Mouse (Mus musculus) liver, embryonic 14.5 days (tissue): ENCODE results near the gene 4930548H24Rik. TPM values are rescaled to one million over a fixed set of nuclear protein-coding genes. Genes with fewer than 3 reads are reported as not detected.
A peak's percentile ranks its signal among the peaks of the same experiment; 100 is the strongest.

Source experiments
- ATAC-seq: fragments of 200-750 bp; cut with Nextera tagmentation; 2 replicates; pipeline ENCODE4 v1.8.0; 2017; ENCODE audit warnings: moderate number of reproducible peaks, mild to moderate bottlenecking, moderate library complexity; ENCODE audit not compliant: insufficient read depth
- DNase-seq, 3 experiments: peaks; one replicate each; pipeline ENCODE4 v3.0.0-alpha.2; 2012 to 2013; ENCODE audit warnings: low read depth in 3 of 3, low spot score in 3 of 3
- H3K27ac ChIP-seq: fragments of 300-500 bp; sonication (generic); 2 replicates; pipeline ENCODE4 v1.5.1; 2014; ENCODE audit warnings: moderate library complexity, mild to moderate bottlenecking, control low read depth, inconsistent platforms
- H3K27me3 ChIP-seq: fragments of 300-500 bp; sonication (generic); 2 replicates; pipeline ENCODE4 v1.6.1; 2014; ENCODE audit warnings: mild to moderate bottlenecking, low read length, moderate library complexity; ENCODE audit not compliant: control insufficient read depth, insufficient read depth
- H3K36me3 ChIP-seq: fragments of 300-500 bp; sonication (generic); replicated peaks from 2 replicates; pipeline ENCODE4 v1.6.1; 2014; ENCODE audit warnings: low read depth; ENCODE audit not compliant: control insufficient read depth, insufficient read depth
- H3K4me1 ChIP-seq, 2 experiments: fragments of 200-500 bp in 1 of 2; fragments of 300-500 bp in 1 of 2; sonication (generic) in 1 of 2; replicated peaks; 2 replicates each; pipeline ENCODE4 v1.6.1; 2012 to 2014; ENCODE audit warnings: antibody characterized with exemption in 1 of 2, inconsistent platforms in 1 of 2, low read length in 1 of 2; ENCODE audit not compliant: control insufficient read depth in 2 of 2, insufficient read depth in 2 of 2
- H3K4me2 ChIP-seq: fragments of 300-500 bp; sonication (generic); 2 replicates; pipeline ENCODE4 v1.6.1; 2014; ENCODE audit warnings: low read depth, mild to moderate bottlenecking, control low read depth, moderate library complexity
- H3K4me3 ChIP-seq, 2 experiments: fragments of 200-500 bp in 1 of 2; fragments of 300-500 bp in 1 of 2; sonication (generic) in 1 of 2; 2 replicates each; pipeline ENCODE4 v1.5.1; 2012 to 2014; ENCODE audit warnings: low read depth in 2 of 2, low read length in 2 of 2, mild to moderate bottlenecking in 2 of 2, control low read depth in 1 of 2, inconsistent platforms in 1 of 2, moderate library complexity in 1 of 2; ENCODE audit not compliant: insufficient read depth in 1 of 2
- H3K9ac ChIP-seq: fragments of 300-500 bp; sonication (generic); replicated peaks from 2 replicates; pipeline ENCODE4 v1.6.1; 2014; ENCODE audit warnings: mild to moderate bottlenecking, control low read depth, moderate library complexity
- H3K9me3 ChIP-seq: fragments of 300-500 bp; sonication (generic); 2 replicates; pipeline ENCODE4 v1.6.1; 2016; ENCODE audit warnings: low read length, mixed read lengths; ENCODE audit not compliant: control insufficient read depth
- CTCF ChIP-seq: IDR thresholded peaks from 2 replicates; pipeline ENCODE4 v1.5.1; 2016; ENCODE audit warnings: antibody characterized with exemption, low read depth, control low read depth
- EP300 ChIP-seq: IDR thresholded peaks from 2 replicates; pipeline ENCODE4 v1.6.1; 2016; ENCODE audit warnings: antibody characterized with exemption, low read depth
- whole genome bisulfite sequencing: fragments of 180-500 bp; shearing (Covaris S2); extraction: QIAGEN DNeasy Blood & Tissue Kit; methylation state at CpG from one replicate; pipeline ENCODE4 v1.1.7; 2014; ENCODE audit not compliant: insufficient replicate concordance; 5-methylcytosine and 5-hydroxymethylcytosine counted together
- polyA plus RNA-seq, 2 experiments: library from polyadenylated mRNA; depleted of rRNA in 1 of 2; stranded (reverse) in 1 of 2; unstranded in 1 of 2; fragments of >200 nt; fragmentation: Nextera tagmentation in 1 of 2; extraction: Ambion mirVana in 1 of 2; gene quantifications; 2 replicates each; pipeline versions ENCODE4 v1.2.1 to v1.2.3; 2012 to 2014

Gene 4930548H24Rik
- 0.02 TPM in 1 of 2 replicates, not detected in the other for polyA plus RNA-seq (2012; rRNA removed)
- not detected in 2 replicates for polyA plus RNA-seq (2014; fragmentation: Nextera tagmentation; extraction: Ambion mirVana)

DNA sequence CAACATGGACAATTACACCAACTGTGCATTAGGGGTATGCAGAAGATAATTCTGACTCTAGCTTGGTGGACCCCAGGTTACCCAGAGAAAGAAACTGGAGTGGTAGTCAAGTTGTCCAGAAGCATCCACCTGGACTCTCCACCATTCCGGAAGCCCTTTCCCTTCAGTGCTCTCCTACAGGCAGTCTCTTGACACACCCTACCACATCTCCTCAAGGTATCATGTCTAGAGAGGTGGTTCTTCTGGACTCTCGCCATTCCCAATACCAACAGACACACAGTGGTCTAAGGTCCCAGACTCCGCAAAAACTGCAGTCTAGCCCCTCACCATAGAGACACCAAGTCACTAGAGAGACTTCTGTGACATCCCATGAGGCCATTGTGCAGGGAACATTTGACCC is at the start of gene 4930548H24Rik:
Gene 4930548H24Rik (plus strand): TSS at position 301 of the 400 bp plus-strand sequence.
- DNase-seq (no peak), ATAC-seq (no peak)
- TF ChIP-seq CTCF (no peak), EP300 (no peak)
- Histone ChIP-seq H3K4me1 (no peaks in the 10 kb centered on the region), H3K4me3 (no peak within 1 kb of the TSS), H3K27ac (no peak within 1 kb of the TSS), H3K9ac (no peak within 1 kb of the TSS), H3K4me2 (no peak within 1 kb of the TSS), H3K36me3 (peaks cover 2% of the 10 kb centered on the region), H3K27me3 (no peaks in the 10 kb centered on the region), H3K9me3 (no peaks in the 10 kb centered on the region)
- 80% methylated on average over 3 of the region's 3 CpGs for WGBS

DNA sequence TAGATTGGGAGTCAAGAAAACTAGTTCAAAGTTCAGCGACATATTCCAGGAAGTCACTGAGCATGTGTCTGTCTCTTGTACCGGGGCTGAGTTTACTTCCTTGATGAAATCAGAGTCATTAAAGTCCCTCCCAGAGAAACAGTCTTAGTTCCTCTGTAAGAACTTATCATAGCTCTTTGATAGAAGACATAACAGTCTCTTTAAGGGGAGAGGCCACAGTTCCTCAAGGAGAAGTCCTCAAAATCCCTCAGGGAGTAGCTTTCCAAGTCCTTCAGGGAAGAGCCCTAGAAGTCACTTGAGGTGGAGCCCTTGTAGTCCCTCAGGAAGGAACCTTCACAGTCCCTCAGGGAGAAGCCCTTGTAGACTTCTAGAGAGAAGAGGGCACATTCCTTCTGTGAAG is 34.2 kb upstream of the 4930548H24Rik start:
- Histone ChIP-seq H3K27ac (no peak overlapping the region), H3K36me3 (no peaks in the 10 kb centered on the region), H3K9me3 (no peaks in the 10 kb centered on the region), H3K9ac (no peak overlapping the region; the same call in 1 of the 2 replicates), H3K4me3 (no peak overlapping the region), H3K27me3 (no peaks in the 10 kb centered on the region), H3K4me2 (no peak overlapping the region), H3K4me1 (peaks cover 0 to 10% of the 10 kb centered on the region in 2 experiments; a peak in 3 of 4 replicates)
- WGBS = 33% methylated on average over 2 of the region's 2 CpGs
- no peak for DNase-seq
- no peak for ATAC-seq
- TF ChIP-seq EP300 = no peak

DNA sequence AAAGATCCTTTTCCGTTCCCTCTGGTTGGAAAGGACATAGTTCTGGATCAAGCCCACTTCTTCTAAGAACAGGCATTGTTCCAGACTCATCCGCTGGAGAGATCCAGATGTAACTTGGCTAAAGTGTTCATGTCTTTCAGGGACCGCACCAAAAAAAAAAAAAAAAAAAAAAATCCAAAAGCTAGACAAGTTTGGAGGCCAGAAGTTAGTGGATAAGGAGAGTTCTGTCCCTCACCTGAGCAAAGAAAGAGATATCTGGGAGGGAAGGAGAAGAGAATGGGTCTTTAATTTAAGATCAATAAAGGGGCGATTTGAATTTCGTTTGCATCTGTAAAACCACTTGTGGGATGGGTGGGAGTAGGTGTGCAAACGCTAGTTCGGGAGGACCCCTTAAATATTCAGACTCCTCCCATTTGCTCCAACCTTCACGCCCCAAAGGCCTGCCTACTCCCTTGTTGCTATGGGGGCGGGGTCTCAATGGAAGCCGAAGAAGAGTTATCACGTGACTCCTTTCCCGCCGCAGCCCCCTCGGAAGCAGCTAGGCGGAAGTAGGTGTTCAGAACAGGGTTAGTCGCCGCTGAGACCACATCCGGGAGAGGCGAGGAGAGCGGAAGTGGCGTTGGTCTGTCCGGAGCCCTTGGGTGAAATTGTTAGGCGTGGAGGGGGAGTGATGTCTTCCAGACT is 33.5 kb upstream of the 4930548H24Rik start, which contains the start of gene Zfp512:
Gene Zfp512 (plus strand): TSS at position 554 of the 684 bp plus-strand sequence.
- ATAC-seq (peak; percentile 98), DNase-seq (peak; percentile 91 to 92 (median 92))
- TF ChIP-seq CTCF = no peak; the same call in 1 of the 2 replicates
- Histone ChIP-seq H3K9me3 (no peaks in the 10 kb centered on the region), H3K4me2 (peak within 1 kb of the TSS; percentile 81), H3K4me3 (peak within 1 kb of the TSS; percentile 67 to 91), H3K9ac (peak within 1 kb of the TSS; percentile 73), H3K27me3 (no peaks in the 10 kb centered on the region), H3K27ac (peak within 1 kb of the TSS; percentile 50), H3K4me1 (peaks cover 0 to 10% of the 10 kb centered on the region in 2 experiments; a peak in 3 of 4 replicates), H3K36me3 (no peaks in the 10 kb centered on the region)
- 8% methylated on average over 23 of the region's 23 CpGs for WGBS

DNA sequence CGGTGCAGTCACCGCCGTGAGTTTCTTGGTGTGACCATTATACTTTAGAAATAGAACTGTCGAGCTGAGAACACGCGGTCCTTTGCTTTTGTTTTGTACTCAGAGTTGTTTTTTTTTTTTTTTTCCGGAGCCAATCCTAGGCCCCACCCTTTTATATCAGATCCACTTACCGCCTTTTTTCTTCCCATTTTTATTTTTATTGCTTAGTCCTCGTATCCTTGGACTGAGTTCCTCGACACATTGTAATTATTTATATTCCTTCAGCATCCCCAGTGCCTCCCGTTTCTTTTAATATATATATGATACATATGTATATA is 33.0 kb upstream of the 4930548H24Rik start:
- DNase-seq (no peak), ATAC-seq (peak; percentile 50)
- Histone ChIP-seq H3K27ac (peak overlapping the region; percentile 50), H3K36me3 (no peaks in the 10 kb centered on the region), H3K9ac (peak overlapping the region; percentile 73), H3K4me2 (peak overlapping the region; percentile 81), H3K9me3 (no peaks in the 10 kb centered on the region), H3K4me1 (peaks cover 0 to 10% of the 10 kb centered on the region in 2 experiments; a peak in 3 of 4 replicates), H3K27me3 (no peaks in the 10 kb centered on the region), H3K4me3 (peak overlapping the region; percentile 67 to 91)
- 0% methylated on average over 11 of the region's 11 CpGs for WGBS
- no peak for TF ChIP-seq EP300

DNA sequence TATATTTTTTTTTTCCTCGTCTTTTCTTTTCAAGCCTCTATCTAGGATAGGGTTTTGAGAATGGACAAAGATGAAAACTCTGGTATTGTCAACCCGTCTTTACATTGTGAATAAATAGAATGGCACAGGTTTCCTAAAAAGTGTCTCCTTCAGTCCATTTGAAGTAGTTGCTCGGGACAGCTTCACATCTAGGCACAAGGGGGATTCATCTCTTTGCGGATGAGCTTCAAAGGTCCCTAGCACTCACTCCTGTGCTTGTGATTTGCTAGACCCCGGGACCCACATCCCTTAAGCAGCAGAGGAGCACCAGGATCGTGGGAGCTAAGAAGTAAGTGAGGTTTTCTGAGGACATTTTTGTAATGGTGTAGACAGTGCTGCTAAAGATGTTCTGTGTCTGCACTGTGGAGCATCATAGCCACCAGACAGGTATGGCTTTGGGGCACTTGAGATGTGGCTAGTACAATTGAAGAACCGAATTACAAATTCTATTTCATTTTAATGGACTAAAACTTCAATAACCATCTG is 32.6 kb upstream of the 4930548H24Rik start:
- H3K9ac ChIP-seq = peak overlapping the region; percentile 73
- peak overlapping the region; percentile 81 for H3K4me2 ChIP-seq
- ATAC-seq = no peak
- no peaks in the 10 kb centered on the region for H3K27me3 ChIP-seq
- H3K4me1 ChIP-seq = peaks cover 0 to 10% of the 10 kb centered on the region in 2 experiments; a peak in 3 of 4 replicates
- H3K27ac ChIP-seq = peak overlapping the region; percentile 28; the same call in 1 of the 2 replicates
- no peaks in the 10 kb centered on the region for H3K36me3 ChIP-seq
- TF ChIP-seq CTCF (no peak), EP300 (no peak)
- H3K4me3 ChIP-seq = peak overlapping the region; percentile 67 to 86
- no peaks in the 10 kb centered on the region for H3K9me3 ChIP-seq
- no peak for DNase-seq
- 7% methylated on average over 7 of the region's 7 CpGs for WGBS
